Mouse (Mus musculus): ENCODE measurements around the gene Brpf3.

DNA sequence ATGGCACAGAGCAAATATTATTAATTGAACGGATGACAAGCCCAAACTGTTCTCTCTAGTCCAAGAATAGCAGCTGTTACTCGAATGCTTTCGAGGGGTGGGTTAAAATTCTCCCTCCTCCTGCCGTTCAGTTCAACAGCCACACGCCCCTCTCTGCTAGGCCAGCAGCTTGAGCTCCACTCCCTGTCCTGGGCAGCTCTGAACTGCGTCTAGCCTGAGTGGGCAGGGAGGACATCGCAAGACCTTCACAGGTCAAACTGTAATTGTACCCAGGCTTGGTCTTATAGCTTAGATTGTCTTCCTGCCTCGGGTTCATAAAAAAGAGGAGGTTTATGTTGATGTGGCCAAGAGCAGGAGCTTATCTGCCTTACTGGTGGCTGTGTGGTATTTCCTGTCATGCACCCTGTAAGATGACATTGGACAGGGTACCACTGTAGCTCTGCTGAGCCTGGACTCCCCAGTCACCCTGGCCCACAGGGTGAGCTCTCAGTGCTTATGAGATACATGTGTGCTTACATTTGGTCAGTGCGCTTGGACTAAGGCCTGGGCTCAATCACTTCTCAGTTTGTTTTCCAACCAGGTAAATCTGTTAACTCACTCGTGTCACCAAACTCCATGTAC is 14.6 kb downstream of the Brpf3 start:
- TF ChIP-seq POLR2A (IDR thresholded peaks at IDR 0.05; ENCODE audit: borderline replicate concordance, extremely low read depth, low read depth, low read length) (no peak), CTCF (IDR thresholded peaks at IDR 0.05; ENCODE audit: insufficient read depth, low read length) (no peak)

All from lung, adult 2 months (tissue).